Mouse (Mus musculus) myocyte (in vitro differentiated cells): Measurements from ENCODE around the gene Serpinb9b. TPM values are rescaled to one million over a fixed set of nuclear protein-coding genes. Genes with fewer than 3 reads are reported as not detected.

Source experiments
- H3K27me3 ChIP-seq: one replicate; pipeline ENCODE4 v1.6.1; 2011; ENCODE audit not compliant: control insufficient read depth, insufficient read depth, insufficient read length
- H3K36me3 ChIP-seq: one replicate; pipeline ENCODE4 v1.6.1; 2011; ENCODE audit not compliant: control insufficient read depth, insufficient read depth
- H3K4me2 ChIP-seq: one replicate; pipeline ENCODE4 v1.6.1; 2011; ENCODE audit warnings: low read depth, control low read depth
- H3K4me3 ChIP-seq: one replicate; pipeline ENCODE4 v1.5.1; 2011; ENCODE audit warnings: mild to moderate bottlenecking, control low read depth, moderate library complexity
- H3K79me2 ChIP-seq: one replicate; pipeline ENCODE4 v1.6.1; 2011; ENCODE audit not compliant: control insufficient read depth, insufficient read depth
- H3ac ChIP-seq: one replicate; pipeline ENCODE4 v1.6.1; 2011; ENCODE audit not compliant: control insufficient read depth, insufficient read length
- CEBPB ChIP-seq: IDR thresholded peaks from 2 replicates; pipeline ENCODE4 v1.6.1; 2011; ENCODE audit warnings: mild to moderate bottlenecking, moderate library complexity; ENCODE audit not compliant: poor library complexity, insufficient read depth, severe bottlenecking
- E2F4 ChIP-seq: IDR thresholded peaks from one replicate; pipeline ENCODE4 v1.6.1; 2011; ENCODE audit warnings: mild to moderate bottlenecking, control low read depth, moderate library complexity; ENCODE audit not compliant: insufficient read depth
- MAX ChIP-seq: IDR thresholded peaks from one replicate; pipeline ENCODE4 v1.6.1; 2011; ENCODE audit warnings: low read depth, mild to moderate bottlenecking, control low read depth
- MYOD1 ChIP-seq, 3 experiments: IDR thresholded peaks; one replicate each; pipeline ENCODE4 v1.6.1; 2011; ENCODE audit warnings: control low read depth in 2 of 3, low read depth in 2 of 3, mild to moderate bottlenecking in 2 of 3, moderate library complexity in 1 of 3; ENCODE audit not compliant: insufficient read length in 2 of 3, control insufficient read depth in 1 of 3
- MYOG ChIP-seq, 3 experiments: IDR thresholded peaks; one replicate each; pipeline ENCODE4 v1.6.1; 2011; ENCODE audit warnings: control low read depth in 2 of 3, low read depth in 2 of 3, mild to moderate bottlenecking in 2 of 3; ENCODE audit not compliant: insufficient read length in 2 of 3, control insufficient read depth in 1 of 3, insufficient read depth in 1 of 3
- POLR2A ChIP-seq: IDR thresholded peaks from one replicate; pipeline ENCODE4 v1.6.1; 2011; ENCODE audit warnings: low read depth, mild to moderate bottlenecking, control low read depth, moderate library complexity; ENCODE audit not compliant: insufficient read length
- POLR2AphosphoS2 ChIP-seq: IDR thresholded peaks from one replicate; pipeline ENCODE4 v1.6.1; 2011; ENCODE audit warnings: low read depth, control low read depth; ENCODE audit not compliant: insufficient read length
- REST ChIP-seq: IDR thresholded peaks from one replicate; pipeline ENCODE4 v1.6.1; 2011; ENCODE audit warnings: mild to moderate bottlenecking, control low read depth, moderate library complexity; ENCODE audit not compliant: insufficient read depth, insufficient read length
- SRF ChIP-seq: IDR thresholded peaks from one replicate; pipeline ENCODE4 v1.6.1; 2011; ENCODE audit warnings: low read depth; ENCODE audit not compliant: control insufficient read depth, insufficient read length
- TCF12 ChIP-seq: IDR thresholded peaks from one replicate; pipeline ENCODE4 v1.6.1; 2011; ENCODE audit warnings: mild to moderate bottlenecking, control low read depth; ENCODE audit not compliant: poor library complexity, insufficient read depth, severe bottlenecking
- TCF3 ChIP-seq: IDR thresholded peaks from one replicate; pipeline ENCODE4 v1.6.1; 2011; ENCODE audit warnings: low read depth, control low read depth; ENCODE audit not compliant: insufficient read length
- USF1 ChIP-seq: IDR thresholded peaks from one replicate; pipeline ENCODE4 v1.6.1; 2011; ENCODE audit warnings: low read depth, mild to moderate bottlenecking, control low read depth, moderate library complexity
- polyA plus RNA-seq: library from polyadenylated mRNA; unstranded; fragments of >200 nt; fragmentation: generic; extraction: Trizol; gene quantifications from one replicate; pipeline ENCODE4 v1.2.1, GENCODE M21; 2012; ENCODE audit warnings: missing spikeins

Serpinb9b gene
- polyA plus RNA-seq, 1 experiment: 0.79 TPM

GRCm38 (mm10) chr13:33005501-33006075, 21.6 kb upstream of the Serpinb9b start:
- H3K27me3 ChIP-seq: no peaks in the 10 kb centered on the region
- H3K79me2 ChIP-seq: no peaks in the 10 kb centered on the region
- H3K4me2 ChIP-seq: peak overlapping the region; percentile 90
- H3K4me3 ChIP-seq: peak overlapping the region; percentile 24
- TF ChIP-seq USF1 (no peak), CEBPB (0 out of 2 replicates have a peak, but pooled peaks have one; percentile 46)
- H3ac ChIP-seq: no peak overlapping the region
- peaks cover 9% of the 10 kb centered on the region for H3K36me3 ChIP-seq

GRCm38 (mm10) chr13:33006555-33006954, 20.7 kb upstream of the Serpinb9b start:
- H3ac ChIP-seq: no peak overlapping the region
- no peak overlapping the region for H3K4me3 ChIP-seq
- no peaks in the 10 kb centered on the region for H3K79me2 ChIP-seq
- no peak for TF ChIP-seq E2F4
- no peak for TF ChIP-seq TCF12
- H3K4me2 ChIP-seq: peak overlapping the region; percentile 14
- H3K36me3 ChIP-seq: peaks cover 13% of the 10 kb centered on the region
- no peaks in the 10 kb centered on the region for H3K27me3 ChIP-seq

GRCm38 (mm10) chr13:33012395-33012794, 14.8 kb upstream of the Serpinb9b start:
- Histone ChIP-seq H3K27me3 (no peaks in the 10 kb centered on the region), H3ac (no peak overlapping the region), H3K36me3 (peaks cover 20% of the 10 kb centered on the region), H3K4me2 (no peak overlapping the region), H3K79me2 (no peaks in the 10 kb centered on the region), H3K4me3 (no peak overlapping the region)
- TF ChIP-seq POLR2AphosphoS2: no peak

- no peak overlapping the region for H3K4me3 ChIP-seq
- peaks cover 20% of the 10 kb centered on the region for H3K36me3 ChIP-seq
- no peak overlapping the region for H3K4me2 ChIP-seq
- TF ChIP-seq SRF: no peak
- no peak for TF ChIP-seq USF1
- TF ChIP-seq POLR2A: no peak
- TF ChIP-seq MYOD1 (IDR thresholded peaks at IDR 0.05; ENCODE audit: control insufficient read depth in 1 of 3, insufficient read length in 2 of 3, low read depth in 2 of 3): no peak
- no peak for TF ChIP-seq REST
- TF ChIP-seq E2F4: no peak
- no peak for TF ChIP-seq CEBPB
- no peak for TF ChIP-seq TCF12
- no peak for TF ChIP-seq POLR2AphosphoS2
- TF ChIP-seq MAX: no peak
- no peak for TF ChIP-seq MYOG (IDR thresholded peaks at IDR 0.05; ENCODE audit: control insufficient read depth in 1 of 3, insufficient read depth in 1 of 3, insufficient read length in 2 of 3, low read depth in 2 of 3)
- TF ChIP-seq TCF3: no peak
- no peaks in the 10 kb centered on the region for H3K27me3 ChIP-seq
- H3ac ChIP-seq: no peak overlapping the region
- no peaks in the 10 kb centered on the region for H3K79me2 ChIP-seq
These were observed 13.9 kb upstream of the Serpinb9b start for GRCm38 (mm10) chr13:33013271-33013670.

- Histone ChIP-seq H3K4me3 (no peak overlapping the region), H3K4me2 (no peak overlapping the region), H3ac (no peak overlapping the region), H3K27me3 (no peaks in the 10 kb centered on the region), H3K79me2 (no peaks in the 10 kb centered on the region), H3K36me3 (no peaks in the 10 kb centered on the region)
- TF ChIP-seq USF1 (no peak), SRF (no peak), POLR2AphosphoS2 (no peak), TCF3 (no peak), MYOG (IDR thresholded peaks at IDR 0.05; ENCODE audit: control insufficient read depth in 1 of 3, insufficient read depth in 1 of 3, insufficient read length in 2 of 3, low read depth in 2 of 3) (no peak), POLR2A (no peak), MAX (no peak), REST (no peak), TCF12 (no peak), CEBPB (no peak), MYOD1 (IDR thresholded peaks at IDR 0.05; ENCODE audit: control insufficient read depth in 1 of 3, insufficient read length in 2 of 3, low read depth in 2 of 3) (no peak), E2F4 (no peak)
These were observed 4.8 kb upstream of the Serpinb9b start for GRCm38 (mm10) chr13:33022371-33022770.
